Mouse (Mus musculus) A20 (cell line): ENCODE data around the gene Yeats2.
A peak's percentile ranks its signal among the peaks of the same experiment; 100 is the strongest.
"Not testable (repeated sequence)": the region's sequence is repeated elsewhere in the genome, so short reads cannot be mapped to it uniquely, and the experiment has no call there.

Experiments used
- DNase-seq: peaks from one replicate; pipeline ENCODE4 v3.0.0-alpha.2; 2011; ENCODE audit warnings: low read depth, low spot score

Yeats2 gene

DNA sequence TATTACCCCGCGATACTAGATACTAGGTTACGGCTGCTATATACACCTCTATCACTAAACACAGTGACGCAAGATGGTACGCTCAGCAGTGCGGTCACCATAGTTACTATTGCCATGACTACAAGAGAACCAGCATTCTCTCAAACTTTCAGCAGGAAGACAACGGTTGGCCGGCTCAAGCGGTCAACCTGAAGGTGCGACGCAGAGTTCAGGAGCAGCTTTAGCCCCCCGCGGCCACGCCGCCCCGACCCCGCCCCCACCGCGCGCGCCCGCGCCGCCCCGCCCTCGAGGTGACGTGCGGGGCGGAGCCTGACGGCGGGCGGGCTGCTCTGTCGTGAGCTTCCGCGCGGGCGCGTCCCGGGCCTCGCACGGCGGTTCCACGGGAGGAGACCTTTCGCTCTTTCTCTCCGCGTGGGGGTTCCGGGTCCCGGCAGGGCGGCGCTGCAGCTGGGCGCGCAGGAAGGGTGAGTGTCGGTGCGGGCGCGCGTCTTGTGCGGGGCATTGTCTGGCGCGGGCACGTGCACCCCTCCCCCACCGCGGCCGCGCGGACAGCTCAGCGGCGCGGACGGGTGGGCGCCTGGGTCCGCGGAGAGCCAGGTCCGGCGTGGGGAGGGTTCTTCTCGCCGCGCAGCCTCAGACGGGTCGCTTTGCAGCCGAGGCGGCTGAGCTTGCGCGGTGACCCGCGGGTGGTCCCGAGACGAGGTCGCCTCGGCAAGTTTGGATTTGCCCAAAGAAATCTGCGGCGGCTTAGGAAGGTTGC, at the start of gene Yeats2:
Gene Yeats2 (plus strand): TSS at position 292 of the 760 bp plus-strand sequence.
- DNase-seq, result peak; percentile 83

DNA sequence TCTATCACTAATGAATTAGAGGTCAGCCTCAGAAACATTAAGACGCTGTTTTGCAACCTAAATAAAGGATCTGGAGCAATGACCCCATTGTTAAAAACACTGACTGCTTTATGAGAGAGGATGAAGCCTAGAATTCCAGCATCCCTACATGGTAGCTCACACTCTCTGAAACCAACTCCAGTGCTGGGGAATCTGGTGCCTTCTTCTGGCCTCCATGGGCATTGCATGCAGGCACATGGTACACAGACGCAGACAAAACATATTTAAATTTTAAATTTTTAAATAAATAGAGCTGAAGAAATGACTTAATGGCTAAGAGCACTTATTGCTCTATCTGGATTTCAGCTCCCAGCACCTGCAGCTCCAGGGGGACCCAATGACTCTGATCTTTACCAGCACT, 44.9 kb upstream of the Yeats2 start:
- peak; percentile 46 for DNase-seq

DNA sequence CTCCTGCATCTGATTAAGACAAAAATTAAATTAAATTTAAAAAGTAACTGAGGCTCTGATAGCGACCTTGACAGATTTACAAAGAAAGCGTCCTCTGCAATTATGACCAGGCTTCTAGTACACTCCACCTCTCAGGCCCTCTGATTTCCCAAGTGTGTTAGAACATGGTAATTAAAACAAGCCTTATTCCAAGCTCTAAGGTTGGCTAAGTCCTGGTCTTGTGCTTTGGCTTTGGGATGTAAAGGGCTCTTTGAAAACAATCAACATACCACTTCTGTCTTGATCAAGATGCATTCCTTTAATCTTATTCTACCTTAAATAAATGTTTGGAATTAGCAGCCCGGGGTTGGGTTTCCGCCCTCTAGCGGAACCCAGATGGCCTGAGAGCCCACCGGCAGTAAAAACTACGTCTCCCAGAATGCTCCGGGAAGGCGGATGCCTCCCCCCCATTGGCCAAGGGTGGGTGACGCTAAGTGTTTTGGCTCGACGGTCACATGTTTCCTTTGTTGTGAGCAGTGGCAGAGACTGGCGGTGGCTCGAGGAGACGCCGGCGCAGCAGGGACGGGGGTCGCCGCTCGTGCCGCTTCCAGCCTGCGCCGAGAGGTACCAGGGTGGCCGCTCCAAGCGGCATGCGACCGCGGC, 43.7 kb upstream of the Yeats2 start, which contains the start of gene Klhl24:
Gene Klhl24 (plus strand): TSS at position 474 of the 642 bp plus-strand sequence.
- peak; percentile 96 for DNase-seq

DNA sequence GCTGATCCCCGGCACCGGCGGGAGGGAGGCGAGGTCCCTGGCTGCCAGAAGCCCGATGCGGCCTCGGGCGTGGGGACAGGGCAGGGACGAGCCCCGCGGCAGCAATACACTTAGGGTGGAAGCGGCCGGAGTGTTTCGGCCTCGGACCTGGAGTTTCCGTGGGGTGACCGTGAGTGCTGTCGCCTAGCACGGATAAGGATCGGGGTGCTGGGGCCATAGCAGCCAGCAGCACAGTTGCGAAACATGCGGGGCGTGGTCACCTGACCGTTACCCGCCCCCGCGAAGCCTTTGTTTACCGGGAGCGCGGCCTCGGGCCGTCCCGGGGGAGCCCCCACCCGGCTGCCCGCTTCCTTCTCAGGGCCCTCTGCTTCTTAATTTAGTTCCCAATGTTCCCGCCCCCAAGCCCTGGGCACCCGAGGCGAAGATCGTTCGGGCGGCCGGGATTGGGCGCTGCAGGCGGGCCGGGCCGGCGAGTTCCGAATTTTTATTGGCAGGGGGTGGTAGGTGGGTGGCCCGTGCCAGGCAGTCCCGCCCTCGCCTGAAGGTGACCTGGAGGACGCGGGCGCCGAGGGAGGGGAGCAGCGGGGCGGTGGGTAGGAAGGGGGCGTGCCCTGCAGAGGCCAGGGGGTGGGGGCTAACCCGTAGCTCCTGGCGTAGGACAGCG, 43.0 kb upstream of the Yeats2 start:
- DNase-seq, result peak; percentile 98

DNA sequence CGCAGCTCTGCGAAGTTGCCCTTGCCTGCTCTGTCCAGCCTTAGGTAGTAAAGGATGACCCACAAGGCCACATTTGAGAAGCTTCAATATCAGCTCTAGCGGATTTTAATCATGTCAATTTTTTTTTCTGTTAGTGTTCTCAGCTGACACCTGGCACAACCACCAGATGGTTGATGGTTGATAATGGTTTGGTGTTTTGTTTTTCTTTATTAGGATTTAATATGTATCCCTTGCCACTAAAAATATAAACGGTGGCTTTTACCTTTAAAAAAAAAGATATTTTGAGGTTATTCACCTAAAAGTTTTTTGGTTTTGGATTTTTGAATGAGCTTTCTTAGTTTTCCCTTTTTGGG, 42.5 kb upstream of the Yeats2 start:
- DNase-seq, result no peak

DNA sequence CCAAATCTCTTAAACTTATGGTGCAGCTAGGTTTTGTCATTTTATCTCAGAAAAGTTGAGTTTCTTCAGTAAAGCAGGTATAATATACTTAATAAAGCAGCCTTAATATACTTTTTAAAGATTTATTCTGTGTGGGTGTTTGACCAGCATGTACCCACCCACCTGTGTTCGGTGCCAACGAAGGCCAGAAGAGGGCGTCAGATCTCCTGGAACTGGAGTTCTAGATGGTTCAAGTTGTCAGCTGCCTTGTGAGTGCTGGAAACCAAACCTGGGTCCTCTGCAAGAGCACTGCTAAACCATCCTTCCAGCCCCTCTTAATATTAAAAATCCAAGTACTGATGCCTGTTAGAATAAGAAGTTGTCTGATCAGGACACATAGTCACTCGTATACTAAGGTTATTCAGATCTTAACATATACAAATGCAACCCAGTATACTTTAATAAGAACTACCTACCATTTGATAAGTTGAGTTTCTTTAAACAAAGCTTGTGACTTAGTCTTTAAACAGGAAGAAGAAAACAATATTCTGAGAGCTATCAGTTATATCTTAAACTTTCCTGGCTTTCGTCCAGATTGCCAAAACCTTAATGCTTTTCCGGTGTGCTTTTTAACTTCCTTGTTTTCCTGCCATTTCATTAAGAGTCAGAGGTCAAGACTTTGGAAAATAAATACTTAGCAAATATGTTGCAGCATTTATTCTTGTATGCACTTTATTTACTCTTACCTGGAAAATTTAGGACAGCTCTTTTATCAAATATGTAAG, 41.8 kb upstream of the Yeats2 start:
- DNase-seq, result no peak

DNA sequence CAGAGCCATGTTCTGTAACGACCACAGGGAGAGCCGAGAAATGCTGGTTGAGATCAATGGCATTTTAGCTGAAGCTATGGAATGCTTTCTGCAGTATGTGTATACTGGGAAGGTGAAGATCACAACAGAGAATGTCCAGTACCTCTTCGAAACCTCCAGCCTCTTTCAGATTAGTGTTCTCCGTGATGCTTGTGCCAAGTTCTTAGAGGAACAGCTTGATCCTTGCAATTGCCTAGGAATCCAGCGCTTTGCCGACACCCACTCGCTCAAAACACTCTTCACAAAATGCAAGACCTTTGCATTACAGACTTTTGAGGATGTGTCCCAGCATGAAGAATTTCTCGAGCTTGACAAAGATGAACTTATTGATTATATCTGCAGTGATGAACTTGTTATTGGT, 33.9 kb upstream of the Yeats2 start:
- DNase-seq, result no peak

DNA sequence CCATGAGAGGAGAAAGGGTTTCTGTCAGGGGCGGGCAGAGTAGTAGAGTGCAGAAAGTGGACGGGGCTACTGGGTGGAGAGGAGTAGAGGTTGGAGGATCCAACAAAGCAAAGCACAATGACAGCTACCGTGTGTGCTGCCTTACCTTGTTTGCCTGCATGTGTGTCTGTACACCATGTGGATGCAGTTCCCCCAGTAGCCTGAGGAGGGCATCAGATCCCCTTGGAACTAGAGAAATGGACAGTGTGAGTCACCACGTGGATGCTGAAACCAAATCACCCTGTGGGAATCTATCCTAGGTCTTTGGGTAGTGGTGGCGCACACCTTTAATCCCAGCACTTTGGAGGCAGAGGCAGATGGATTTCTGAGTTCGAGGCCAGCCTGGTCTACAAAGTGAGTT, 31.9 kb upstream of the Yeats2 start:
- no peak for DNase-seq

DNA sequence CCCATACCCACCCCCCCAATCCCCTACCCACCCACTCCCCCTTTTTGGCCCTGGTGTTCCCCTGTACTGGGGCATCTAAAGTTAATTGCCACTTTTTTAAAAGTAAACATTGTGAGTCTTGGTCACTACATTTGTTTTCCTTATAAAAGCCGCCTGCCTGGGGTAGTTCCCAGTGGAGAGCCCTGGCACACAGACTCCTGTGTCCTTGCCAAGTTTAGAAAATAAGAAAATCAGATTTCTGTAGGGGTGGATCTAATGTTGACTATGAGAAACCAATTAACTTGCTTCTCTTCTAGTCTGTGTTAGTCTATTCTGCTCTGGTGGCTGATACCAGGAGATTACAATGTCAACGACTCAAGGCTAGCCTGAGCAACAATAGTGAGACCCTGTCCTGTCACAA, 28.2 kb upstream of the Yeats2 start:
- no peak for DNase-seq

DNA sequence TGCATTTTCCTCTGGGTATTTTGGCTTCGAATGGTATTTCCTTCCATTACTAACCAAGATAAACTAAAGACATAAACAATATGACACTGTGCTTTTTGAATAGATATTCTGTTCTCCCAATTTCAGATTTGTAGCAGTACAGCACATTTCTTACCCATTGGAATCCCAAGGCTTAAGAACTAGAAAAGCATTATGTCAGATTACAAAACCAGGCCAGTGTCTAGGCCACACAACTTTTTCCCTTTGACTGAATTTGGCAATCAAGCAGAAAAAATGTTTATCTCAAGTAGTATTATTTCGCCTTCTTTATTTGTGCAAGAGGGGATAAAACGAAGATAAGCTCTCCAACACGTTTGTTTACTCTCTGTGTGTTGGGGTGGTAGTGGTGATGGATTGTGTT, 24.8 kb upstream of the Yeats2 start:
- DNase-seq, result no peak

DNA sequence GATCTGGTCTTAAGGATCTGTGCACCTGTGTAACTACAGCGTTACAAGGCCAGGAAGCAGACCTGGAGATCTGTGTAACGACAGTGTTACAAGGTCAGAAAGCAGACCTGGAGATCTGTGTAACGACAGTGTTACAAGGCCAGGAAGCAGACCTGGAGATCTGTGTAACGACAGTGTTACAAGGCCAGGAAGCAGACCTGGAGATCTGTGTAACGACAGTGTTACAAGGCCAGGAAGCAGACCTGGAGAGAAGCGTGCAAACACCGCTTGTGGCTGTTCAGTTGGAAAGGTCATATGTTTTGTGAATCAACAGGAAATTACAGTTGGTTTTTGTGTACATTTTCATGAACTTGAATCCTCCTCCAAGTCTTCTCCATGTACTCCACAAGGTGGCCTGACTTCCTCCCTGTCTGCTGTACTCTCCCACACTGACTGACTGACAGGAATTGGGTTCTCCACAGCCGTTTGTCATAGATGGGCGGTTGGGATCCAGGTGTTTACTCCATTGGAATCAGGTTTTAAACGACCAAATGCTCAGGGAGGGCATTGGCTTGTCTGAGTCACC, 14.5 kb upstream of the Yeats2 start:
- not testable (repeated sequence) for DNase-seq

DNA sequence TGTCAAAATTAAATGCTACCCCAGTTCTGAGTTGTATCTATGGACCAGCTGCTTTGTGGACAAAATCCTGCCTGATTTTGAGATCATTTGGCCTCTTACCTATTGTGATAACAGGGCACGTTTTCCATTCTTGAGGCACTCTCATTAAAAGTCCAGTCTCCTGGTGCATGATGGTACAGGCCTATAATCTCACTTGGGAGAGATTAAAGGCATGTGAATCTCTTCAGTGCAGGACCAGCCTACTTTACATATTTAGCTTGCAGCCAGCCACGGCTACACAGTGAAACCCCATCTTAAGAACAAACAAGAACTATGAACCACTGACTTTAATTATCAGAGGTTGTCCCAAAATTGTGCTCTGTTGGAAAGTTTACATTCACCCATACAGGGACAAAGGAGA, 10.5 kb upstream of the Yeats2 start:
- DNase-seq, result no peak

DNA sequence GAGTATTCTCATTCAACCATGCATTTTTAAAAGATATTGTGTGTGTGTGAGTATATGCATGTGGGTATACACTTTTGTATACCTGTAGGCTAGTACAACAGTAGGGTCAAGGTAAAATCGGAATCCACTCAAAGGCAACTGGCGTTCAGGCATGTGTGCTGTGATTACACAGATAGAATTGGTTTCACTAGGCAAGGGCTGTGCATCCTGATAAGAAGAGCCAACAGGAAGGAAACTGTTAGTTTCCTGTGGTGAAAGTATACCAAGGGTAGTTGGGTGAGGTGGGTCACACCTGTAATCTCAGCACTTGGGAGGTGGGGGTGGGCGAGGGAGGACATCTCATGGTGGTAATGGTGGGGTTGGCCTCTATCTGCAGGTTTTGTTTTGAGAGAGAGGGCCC, 3.7 kb downstream of the Yeats2 start:
- no peak for DNase-seq

DNA sequence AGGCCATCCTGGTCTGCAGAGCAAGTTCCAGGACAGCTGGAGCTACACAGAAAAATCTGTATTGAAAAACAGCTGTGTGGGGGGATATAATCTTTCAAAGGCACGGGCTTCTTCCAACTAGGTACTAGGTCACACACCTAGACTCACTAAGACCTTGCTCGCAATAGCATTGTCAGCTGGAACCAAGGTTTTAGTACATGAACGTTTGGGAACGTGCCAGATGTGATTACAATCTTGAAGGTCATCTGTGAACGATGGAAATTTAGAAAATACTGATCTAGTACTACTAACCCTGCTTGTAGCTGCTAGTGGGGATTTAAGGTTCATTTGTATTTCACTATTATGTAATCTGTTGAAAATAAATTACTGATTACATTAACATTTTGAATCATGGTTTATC, 11.1 kb downstream of the Yeats2 start:
- DNase-seq, result no peak

DNA sequence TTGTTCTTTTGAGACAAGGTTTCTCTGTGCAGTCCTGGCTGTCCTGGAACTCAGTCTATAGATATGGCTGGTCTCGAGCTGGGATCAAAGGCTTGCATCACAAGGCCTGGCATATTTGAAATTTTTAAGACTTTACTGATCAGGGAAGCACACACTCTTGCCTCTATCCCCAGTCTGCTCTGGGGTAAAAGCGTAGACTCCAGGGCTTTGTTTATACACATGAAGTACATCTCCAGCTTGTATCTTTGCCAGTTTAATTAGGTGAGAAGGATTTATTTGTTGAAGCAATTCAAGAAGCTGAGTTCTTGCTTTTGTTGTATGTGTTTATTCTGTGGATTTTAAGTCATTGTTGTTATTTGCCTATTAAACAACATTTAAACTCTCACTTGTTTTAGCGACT, 12.9 kb downstream of the Yeats2 start:
- DNase-seq, result no peak

DNA sequence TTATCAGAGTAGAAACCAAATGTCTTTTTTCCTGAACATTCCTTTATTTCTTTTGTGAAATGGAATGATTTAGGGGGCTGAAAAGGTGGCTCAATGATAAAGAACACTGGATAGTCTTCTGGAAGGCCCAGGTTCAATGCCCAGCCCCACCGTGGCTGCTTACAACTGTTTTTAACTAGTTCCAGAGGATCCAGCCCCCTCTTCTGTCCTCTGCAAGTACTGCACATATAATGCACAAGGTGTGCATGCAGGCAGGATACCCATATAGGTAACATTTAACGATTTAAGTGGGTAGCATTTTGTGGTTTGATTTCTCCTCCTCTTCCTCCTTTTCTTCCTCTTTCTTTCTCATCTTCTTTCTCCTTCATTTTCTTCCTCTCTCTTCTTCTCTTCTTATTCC, 19.3 kb downstream of the Yeats2 start:
- peak; percentile 41 for DNase-seq

DNA sequence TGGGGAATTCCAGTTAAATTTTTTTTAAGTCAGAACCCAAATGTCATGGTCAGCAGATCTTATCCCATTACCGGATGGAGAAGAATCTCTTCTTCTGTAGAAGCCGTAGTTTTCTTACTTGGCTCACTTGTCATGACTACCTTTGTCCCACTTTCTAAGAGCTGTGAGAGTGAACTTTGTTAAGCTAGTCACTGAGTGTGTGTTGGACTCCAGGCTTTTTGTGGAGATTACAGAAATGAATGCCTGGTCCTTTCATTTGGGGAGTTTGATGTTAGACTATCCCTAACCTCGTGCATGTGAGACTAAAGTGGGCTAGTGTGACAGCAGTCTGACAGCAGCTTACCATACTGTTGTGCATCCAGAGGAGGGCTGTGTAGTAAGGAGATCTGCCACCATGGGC, 28.2 kb downstream of the Yeats2 start:
- no peak for DNase-seq

DNA sequence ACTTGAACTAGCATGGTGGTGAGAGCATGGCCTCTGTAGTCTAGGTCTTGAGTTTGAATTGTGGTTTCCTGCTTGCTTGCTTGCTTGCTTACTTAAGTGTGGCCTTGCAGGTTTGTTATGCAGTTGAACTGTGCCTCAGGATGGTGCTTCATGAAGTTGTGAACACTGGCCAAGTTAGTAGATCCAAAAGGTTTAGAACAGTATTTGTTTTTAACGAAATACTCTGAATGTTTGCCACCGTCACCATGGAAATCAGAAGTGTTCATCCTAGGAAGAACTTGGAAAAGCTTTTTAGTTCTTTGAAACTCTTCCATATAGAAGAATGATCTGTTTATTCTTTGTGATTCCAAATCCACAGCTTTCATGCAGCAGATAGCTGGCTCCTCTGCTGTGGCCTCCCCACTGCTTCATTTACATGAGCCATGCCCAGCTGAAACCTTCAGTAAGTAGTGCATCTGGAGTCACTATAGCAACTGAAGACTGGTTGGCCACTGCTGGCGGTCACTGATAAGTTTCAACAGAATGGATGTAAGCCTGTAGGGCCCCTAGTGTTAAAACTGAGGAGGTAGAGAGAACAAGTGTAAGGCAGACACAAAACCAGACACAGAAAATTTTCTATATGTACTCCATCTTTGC, 28.7 kb downstream of the Yeats2 start:
- no peak for DNase-seq

DNA sequence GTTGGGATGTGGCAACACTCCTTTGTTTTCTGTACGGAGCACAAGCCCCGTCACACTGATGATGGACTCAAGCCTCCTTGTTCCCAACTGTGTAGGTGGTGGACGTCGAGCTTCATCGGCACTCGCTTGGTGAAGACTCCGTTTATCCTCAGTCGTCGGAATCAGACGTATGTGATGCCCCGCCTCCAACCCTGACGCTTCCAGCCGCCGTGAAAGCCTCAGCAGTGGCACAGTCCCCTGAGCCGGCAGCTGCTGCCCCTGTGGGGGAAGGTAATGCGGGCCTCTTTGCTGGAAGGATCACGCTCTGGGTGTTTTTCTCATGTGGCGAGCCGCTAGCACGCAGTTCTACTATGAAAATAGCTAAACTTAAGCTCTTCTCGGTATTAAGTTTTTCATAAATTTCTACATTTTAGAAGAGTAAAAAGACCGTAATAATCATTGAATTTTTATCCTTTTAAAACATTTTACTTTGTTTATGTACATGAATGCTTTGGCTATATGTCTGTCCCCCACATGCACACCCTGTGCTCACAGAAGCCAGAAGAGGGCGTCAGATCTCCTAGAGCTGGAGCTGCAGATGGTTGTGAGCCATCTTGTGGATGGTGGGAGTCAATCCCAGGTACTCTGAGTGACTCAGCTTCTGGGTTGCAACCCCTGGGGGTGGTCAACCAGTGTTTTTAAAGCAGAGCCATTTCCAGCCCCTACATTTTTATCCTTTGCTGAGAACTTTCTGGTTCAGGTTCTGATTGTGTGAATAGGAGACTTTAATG, 38.7 kb downstream of the Yeats2 start:
- DNase-seq, result no peak

DNA sequence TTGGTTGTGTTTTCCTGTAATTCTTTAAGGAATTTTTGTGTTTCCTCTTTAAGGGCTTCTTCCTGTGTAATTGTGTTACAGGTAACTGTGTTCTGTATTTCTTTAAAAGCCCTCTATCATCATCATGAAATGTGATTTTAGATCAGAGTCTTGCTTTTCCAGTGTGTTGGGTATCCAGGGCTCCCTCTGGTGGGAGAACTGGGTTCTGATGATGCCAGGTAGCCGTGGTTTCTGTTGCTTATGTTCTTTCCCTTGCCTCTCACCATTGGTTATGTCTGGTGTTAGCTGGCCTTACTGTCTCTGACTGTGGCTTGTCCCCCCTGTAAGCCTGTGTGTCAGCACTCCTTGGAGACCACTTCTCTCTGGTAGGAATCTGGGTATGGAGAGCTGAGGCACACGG, 44.5 kb downstream of the Yeats2 start:
- DNase-seq, result peak; percentile 40
